Mouse (Mus musculus) spleen, postnatal 4 days (tissue): ENCODE results near the gene Gpn3.
A peak's percentile ranks its signal among the peaks of the same experiment; 100 is the strongest.

Experiments
- DNase-seq, 2 experiments: peaks; one replicate each; pipeline ENCODE4 v3.0.0; 2022; ENCODE audit warnings: low spot score in 2 of 2

Gpn3 gene

GRCm38 (mm10) chr5:122422071-122422964 is 50.6 kb downstream of the Gpn3 start:
- peak; percentile 92 to 97 for DNase-seq

GRCm38 (mm10) chr5:122423083-122423482 is 51.4 kb downstream of the Gpn3 start:
- DNase-seq = no peak

- DNase-seq = no peak
These were observed 53.9 kb downstream of the Gpn3 start for GRCm38 (mm10) chr5:122425550-122425949.

- no peak for DNase-seq
These were observed 58.5 kb downstream of the Gpn3 start for GRCm38 (mm10) chr5:122430036-122430775.

GRCm38 (mm10) chr5:122431221-122431620 is 59.5 kb downstream of the Gpn3 start:
- DNase-seq = no peak
